Mouse (Mus musculus) bone marrow macrophage, adult 2 months (primary cell): ENCODE results near the gene Slx1b.

Source experiments
- CTCF ChIP-seq: IDR thresholded peaks from 2 replicates; pipeline ENCODE4 v1.5.1; 2012; ENCODE audit warnings: low read depth, mild to moderate bottlenecking, low read length, moderate library complexity
- POLR2A ChIP-seq: IDR thresholded peaks from 2 replicates; pipeline ENCODE4 v1.6.1; 2012; ENCODE audit warnings: mild to moderate bottlenecking, low read depth, low read length, borderline replicate concordance

DNA sequence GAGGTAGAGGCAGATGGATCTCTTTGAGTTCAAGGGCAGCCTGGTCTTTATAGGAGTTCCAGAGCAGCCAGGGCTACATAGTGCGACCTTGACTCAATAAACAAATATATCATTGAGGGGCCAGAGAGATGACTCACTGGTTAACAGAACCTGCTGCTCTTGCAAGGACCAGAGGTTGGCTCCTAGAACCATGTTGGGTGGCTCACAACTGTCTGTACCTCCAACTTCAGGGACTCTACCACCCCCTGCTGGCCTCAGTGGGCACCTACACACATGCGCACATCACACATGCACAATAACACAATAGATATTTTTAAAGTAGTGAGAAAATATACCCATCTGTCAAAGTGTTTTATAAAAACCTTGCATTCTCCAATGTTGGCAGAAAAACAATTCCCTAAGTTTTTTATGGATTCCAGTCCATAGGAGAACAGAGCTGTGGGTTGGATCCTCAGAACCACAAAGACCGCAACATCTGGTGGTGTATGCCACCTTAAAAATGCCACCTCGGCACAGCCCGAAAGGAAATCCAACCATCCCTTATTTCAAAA, 23.3 kb upstream of the Slx1b start:
- TF ChIP-seq POLR2A (no peak), CTCF (no peak)
